Mouse (Mus musculus): ENCODE data around the gene Ccr2.
A peak's percentile ranks its signal among the peaks of the same experiment; 100 is the strongest.
"Not testable (repeated sequence)": the region's sequence is repeated elsewhere in the genome, so short reads cannot be mapped to it uniquely, and the experiment has no call there.

The Ccr2 gene

DNA sequence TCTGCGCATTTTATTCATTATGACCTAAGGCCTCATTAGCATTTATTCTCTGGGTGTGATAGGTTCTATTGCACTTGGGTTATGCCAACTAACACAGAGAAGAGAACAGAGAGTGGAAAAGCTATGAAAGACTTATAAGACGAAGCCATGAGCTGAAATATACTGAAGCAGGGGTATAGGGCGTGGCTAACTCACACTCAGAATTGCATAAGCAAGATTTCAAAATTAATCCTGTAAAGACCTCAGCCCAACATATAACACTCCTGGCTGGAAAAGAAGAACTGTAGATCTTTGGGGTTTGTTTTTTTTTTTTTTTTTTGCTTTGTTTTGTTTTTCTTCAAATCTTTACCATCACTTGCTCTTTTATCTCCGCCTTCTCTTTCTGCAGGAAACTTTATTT lies at the start of gene Ccr2:
Gene Ccr2, plus strand, starts transcription at position 228 of the 400 bp plus-strand sequence.
- no peak for DNase-seq (ENCODE audit: extremely low read depth, low read depth)

DNA sequence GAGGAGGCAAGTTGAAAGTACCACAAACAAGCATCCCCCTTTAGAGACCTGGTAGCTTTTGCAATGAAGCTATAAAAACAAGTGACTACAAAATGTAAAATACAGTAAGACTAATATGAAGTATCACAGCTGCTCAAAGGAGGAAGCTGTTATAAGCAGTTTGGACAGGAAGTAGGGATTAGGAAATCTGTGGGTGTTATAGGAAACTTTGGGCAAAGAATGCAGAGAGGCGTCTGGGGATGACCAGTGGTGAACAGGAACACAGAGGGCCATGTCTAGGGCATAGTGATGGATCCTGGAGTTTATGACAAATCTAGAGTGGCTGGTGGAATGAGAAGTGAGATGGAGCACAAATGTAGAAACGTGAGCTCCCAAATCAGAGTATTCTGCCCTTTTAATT lies 48.2 kb upstream of the Ccr2 start:
- no peak for DNase-seq (ENCODE audit: extremely low read depth, low read depth)

DNA sequence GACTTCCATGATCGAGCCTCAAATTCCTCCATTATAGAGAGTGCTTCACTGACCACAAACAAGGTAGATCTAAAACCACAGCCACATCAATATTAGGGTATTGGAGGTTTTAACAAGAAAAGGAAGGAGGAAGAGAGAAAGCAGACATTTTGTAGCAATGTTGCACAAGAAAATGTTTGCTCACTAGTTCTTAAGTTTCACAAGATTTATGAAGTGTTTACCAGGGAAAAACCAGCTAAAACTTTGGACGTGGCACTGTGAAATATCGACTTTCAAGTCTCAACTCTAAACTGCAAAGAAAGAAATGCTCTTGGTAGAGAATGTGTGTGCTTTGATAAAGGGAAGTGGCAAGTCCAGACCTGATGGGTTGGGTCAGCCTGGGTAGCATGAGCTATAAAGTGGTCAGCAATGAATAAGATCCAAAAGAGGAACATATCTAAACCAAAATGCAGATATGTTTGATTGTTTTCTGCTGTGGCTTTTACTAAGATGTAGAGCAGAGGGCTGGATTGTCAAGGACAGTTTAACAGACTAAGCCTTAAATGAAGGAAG lies 45.5 kb upstream of the Ccr2 start:
- no peak for DNase-seq (ENCODE audit: extremely low read depth, low read depth)

DNA sequence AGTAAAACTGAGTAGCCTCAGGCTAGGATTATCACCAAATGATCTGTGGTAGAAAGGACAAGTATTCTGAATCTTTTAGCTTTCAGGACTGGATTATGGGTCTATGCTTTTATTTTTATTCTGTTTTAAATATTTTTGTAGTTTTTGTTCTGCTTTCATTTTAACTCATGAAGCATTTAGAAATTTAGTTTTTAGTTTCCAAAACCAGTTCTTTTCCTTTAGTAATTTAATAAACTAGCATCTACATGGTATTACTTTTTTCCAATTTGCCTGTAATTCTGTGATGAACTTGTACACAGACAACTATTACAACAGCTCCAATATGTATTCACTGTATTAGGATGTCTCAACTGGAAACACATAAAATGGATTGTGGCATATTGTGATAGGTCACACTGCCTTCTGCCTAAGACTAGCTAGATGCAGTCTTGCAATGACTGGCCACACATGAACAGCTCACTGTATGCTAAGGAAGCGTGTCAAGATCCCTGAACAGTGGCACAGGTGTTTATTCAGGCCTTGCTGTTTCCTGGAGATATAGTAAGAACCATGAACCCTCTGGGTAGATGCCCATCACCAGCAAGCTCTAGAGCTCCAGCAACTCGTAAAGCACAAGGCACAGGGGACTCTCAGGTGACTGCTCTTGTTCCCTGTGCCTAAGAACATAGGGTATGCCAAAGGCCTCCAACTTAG lies 41.9 kb upstream of the Ccr2 start:
- DNase-seq (ENCODE audit: extremely low read depth, low read depth) = no peak

DNA sequence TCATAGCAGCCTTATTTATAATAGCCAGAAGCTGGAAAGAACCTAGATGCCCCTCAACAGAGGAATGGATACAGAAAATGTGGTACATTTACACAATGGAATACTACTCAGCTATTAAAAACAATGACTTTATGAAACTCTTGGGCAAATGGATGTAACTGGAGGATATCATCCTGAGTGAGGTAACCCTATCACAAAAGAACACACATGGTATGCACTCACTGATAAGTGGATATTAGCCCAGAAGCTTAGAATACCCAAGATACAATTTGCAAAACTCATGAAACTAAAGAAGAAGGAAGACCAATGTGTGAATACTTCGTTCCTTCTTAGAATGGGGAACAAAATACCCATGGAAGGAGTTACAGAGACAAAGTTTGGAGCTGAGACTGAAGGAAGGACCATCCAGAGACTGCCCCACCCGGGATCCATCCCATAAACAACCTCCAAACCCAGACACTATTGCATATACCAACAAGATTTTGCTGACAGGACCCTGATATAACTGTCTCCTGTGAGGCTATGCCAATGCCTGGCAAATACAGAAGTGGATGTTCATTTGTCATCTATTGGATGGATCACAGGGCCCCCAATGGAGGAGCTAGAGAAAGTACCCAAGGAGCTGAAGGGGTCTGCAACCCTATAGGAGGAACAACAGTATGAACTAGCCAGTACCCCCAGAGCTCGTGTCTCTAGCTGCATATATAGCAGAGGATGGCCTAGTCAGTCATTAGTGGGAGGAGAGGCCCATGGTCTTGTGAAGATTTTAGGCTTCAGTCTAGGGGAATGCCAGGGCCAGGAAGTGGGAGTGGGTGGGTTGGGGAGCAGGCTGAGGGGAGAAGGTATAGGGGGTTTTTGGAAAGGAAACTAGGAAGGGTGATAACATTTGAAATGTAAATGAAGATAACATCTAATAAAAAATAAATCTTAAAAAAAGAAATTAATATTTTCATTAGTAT lies 40.0 kb upstream of the Ccr2 start:
- not testable (repeated sequence) for DNase-seq (ENCODE audit: extremely low read depth, low read depth)

DNA sequence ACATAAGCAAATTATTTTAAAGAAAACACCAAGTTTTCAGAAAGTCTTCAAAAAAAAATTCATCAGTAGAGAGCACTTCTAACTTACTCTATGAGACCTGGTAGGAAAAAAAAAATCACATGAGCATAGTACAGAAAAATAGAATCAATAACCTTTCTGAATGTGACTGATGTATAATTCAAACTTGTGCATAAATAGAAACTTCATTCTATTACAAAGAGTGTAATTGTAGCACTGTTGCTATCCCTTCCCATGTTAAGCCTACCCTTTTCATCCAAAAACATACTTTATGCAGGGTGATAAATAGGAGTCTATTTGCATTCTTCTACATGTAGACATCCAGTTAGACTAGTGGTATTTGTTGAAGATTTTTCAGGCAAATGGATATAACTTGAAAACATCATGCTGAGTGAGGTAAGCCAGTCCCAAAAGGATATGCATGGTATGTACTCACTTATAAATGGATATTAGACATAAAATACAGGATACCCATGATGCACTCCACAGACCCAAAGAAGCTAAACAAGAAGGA lies 35.1 kb upstream of the Ccr2 start:
- DNase-seq (ENCODE audit: extremely low read depth, low read depth) = no peak

DNA sequence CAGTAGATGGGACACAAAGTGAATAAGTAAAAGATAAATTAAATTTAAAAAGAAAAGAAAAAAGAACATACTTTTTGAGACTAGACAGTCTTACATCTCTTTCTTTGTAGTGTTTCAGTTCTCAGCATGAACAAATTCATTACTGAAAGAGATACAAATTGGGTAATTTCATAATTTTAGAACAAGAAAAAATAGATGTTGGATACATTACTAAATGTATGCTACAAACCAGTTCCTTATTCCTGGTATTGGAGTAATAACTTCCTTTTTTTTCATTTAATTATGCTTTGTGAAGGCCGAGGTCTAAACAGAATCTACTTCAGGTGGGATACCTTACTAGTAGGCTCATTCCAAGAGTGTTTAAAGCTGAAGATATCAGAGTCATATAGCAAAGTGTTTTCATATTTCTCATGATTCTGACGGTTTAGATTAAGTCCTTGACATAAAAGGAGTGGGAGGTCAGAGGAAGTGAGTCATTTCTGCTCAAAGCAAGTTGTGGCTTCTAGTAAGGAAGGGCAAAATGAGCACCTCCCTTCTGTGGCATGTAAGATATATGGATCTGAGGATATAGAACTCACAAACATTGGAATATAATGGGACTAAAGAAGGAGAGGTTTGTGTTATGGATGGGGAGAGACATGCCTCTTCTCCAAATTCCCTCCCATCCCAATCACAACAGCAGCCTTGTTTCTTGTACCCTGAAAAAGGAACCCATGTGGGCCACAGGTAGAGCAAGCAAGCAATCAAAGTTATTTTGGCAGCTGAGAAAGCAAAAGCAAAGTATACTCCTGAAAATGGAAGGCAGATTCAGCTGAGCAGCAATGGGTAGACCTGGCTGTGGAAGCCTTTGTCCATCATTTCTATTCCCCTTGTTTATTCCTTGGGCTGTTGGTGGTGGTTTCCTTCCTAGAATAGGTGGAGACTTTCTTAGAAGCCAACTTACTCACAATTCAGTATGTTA lies 33.4 kb upstream of the Ccr2 start:
- DNase-seq (ENCODE audit: extremely low read depth, low read depth) = peak; percentile 69

DNA sequence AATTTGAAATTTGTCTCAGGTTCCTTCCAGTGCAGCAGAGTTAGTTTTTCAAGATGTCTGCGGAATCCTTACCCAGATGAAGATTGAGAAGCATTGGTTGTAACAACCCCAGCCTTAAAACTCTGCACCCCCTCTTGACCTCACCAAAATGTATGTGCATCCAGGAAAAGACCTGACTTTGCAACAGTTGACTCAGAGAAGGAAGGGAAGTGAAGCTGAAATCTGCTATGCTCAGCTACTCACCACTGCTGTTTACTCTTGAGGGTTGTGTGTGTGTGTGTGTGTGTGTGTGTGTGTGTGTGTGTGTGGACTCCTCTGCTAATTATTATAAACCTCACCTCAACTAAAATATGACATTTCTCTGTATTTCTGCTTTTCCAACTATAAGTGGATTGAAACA lies 30.2 kb upstream of the Ccr2 start:
- no peak for DNase-seq (ENCODE audit: extremely low read depth, low read depth)

DNA sequence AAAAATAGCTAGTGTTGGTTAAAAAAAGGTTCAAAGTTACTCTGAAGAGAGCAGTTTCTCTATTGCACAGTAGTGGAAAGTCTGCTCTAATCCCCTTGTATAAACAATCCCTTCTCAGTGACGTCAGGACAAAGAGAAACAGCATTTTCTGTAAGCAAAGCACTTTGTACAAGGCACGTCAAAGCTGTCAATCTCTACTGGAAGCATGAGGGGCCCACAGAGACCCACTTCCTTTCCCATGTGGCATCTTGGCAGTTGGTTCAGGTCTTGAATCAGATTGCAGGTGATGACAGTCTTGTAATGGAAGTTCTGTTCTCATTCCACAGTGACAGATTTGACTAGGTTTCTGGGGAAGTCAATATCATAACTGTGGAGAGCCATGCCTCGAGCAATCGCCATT lies 21.9 kb upstream of the Ccr2 start:
- DNase-seq (ENCODE audit: extremely low read depth, low read depth) = peak; percentile 44

DNA sequence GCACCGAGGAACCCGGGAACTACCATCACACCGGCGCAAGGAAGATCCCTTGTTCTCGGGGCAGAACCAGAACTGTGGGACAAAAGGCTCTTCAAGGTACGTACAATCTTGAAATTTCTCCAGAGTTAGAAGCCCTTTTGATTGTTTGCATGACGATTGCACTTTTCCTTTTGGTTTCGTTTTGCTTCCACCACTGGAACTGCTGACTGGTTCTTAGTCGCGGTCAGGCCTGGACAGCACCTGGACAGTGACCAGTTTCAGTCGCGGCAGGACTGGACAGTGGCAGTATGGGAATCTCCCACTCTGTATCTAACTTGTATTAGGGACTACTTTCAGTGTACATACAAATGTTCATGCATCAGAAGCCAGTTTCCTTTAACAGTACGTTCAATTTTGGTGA lies 21.3 kb upstream of the Ccr2 start:
- DNase-seq (ENCODE audit: extremely low read depth, low read depth) = not testable (repeated sequence)

DNA sequence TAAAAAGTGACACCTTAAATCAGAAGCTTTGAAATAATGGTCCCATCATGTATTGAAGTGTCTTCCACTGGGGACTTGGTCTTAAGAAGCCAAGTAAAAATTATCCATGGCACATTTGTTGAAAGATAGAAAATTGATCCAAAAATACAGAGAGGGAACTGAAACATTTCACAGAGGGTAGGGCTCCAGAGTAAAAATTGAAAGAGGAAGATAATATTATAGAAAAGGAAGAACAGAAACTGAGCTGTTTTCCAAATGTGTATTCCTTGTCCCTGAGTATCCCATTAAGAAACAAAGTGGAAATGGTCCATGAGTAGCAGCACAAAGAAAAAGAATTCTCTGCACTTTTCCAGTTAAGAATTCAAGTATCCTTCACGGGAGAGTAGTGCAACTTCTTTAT lies 11.3 kb upstream of the Ccr2 start:
- DNase-seq (ENCODE audit: extremely low read depth, low read depth) = no peak

DNA sequence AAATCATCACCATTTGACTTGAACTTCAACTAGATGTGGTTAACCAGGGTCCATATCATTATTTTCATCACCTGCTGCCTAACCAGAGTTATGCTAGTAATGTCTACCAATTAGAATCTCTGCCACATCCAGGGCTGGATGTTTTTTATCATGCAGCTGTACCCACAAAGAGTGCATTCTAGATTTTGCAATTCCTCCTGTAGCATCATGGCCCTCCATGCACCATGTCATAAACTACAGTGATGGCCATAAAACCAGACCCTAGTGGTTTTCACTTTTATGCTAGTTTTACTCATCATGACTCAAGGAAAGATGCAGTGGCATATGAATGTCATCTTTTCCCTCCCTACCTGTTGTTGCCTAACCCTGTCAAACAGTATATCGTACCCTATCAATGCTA lies 2.6 kb upstream of the Ccr2 start:
- no peak for DNase-seq (ENCODE audit: extremely low read depth, low read depth)

DNA sequence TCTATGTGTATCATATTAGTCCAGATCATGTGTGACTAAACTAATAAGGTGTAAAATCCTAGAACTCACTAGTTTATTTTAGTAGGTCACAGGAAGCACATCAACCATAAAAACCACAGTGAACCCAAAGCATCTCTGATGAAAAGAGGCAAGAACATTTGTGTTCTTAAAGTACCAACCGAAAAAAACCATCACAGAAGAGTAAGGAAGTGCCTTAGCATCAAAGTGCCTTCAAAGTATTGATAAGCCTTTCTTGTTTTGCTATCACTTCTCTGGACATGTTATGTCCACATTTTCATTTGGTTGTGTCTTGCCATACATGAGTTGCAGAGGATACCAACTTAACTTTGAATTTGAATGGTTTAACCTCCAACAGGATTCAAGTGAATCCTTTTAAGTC lies 1.4 kb upstream of the Ccr2 start:
- DNase-seq (ENCODE audit: extremely low read depth, low read depth) = no peak

DNA sequence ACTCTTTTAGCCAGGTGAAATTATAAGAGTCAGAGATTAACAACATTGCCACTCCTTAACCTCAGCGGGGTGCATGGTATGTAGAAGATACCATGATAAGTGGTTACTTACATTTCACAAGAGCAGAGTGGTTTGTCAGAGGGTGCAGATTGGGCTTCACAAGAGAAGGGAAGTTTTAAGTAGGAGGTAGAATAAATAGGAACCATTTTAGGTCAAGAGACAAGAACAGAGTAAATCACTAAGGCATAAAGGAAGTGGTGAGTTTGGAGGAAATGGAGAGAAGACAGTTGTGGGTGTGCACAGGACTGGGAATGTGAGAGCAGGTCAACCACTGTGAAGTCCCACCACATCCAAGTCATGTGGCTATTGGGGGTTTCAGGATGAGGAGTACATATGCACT lies 1.4 kb downstream of the Ccr2 start:
- no peak for DNase-seq (ENCODE audit: extremely low read depth, low read depth)

DNA sequence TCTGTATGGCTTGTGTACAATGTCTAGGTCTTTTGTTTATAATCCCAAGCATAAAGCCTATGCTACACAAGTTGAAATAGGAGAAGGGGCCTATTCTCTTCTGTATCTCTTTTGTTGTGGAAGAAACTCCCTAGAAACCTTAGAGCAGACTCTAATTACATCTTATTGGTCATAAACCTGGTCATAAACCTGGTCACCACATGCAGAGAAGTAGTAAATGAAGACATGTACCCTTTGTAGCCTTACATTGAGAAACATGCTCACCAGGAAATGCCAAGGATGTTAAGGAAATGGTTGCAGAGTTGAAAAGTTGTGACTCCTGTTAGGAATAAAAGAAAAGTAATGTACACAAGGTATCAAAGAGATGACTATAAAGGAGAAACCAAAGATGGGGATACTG lies 3.4 kb downstream of the Ccr2 start:
- DNase-seq (ENCODE audit: extremely low read depth, low read depth) = no peak

DNA sequence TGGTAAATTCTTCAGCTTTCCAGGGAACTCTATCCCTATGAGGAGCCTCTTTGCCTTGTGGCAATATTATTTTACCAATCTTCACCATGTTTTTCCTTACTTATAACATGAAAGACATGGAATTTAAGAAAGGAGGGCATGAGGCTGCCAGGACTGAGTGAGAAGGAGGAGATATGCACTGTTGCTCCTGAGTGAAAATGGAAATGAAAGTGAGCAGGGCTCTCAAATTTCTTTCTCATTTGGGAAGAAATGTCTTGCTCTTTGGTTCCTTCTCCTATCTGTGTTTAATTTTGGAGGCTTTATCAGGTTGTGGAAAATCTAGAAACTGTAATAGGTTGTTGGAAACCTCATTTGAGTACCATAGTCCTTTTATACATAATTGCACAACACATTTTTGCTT lies 5.5 kb downstream of the Ccr2 start:
- DNase-seq (ENCODE audit: extremely low read depth, low read depth) = no peak

DNA sequence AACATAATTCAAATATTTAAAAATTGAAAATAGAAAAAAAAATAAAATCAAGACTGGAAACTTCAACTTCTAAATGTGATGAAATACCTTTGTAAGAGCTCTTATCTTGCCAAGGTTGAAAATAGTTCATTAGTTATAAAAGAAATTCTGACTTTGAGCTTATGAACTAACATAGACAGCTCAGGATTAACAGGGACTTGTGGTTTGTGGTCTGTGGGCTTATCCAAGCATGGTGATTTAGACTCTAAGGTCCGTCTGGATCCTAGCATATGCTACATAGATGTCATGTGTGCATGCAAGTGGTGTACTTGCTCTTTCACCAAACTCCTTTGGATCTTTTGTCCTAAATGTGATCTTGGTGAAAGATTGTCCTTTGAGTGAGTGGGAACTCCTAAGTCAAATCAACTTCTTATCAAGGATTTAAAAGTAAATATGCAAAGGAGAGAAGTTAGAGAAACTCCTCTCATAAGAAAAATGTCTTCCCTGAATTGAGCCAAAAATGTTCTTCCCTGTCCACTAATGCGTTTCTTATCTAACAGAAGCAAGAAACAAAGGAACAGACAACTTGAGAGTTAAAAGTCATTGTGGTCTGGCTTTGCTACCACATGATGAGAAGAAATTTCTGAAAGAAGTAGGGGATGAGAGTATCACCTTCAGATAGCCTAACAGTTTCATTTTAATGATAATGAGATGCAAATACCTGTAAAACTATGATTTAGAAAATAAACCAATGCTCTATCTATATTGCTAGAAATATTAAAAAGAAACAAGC lies 6.8 kb downstream of the Ccr2 start:
- peak; percentile 41 for DNase-seq (ENCODE audit: extremely low read depth, low read depth)

DNA sequence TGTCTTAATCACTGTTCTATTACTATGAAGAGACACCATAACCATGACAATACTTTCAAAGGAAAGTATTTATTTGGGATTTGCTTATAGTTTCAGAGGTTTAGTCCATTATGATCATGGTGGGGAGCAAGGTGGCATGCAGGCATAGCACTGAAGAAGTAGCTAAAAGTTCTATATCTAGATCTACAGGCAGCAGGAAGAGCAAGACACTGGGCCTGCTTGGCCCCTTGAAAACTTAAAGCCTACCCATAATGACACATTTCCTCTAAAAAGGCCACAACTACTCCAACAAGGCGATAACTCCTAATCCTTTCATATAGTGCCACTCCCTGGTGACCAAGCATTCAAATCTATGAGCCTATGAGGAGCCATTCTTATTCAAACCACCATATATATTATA lies 10.2 kb downstream of the Ccr2 start:
- DNase-seq (ENCODE audit: extremely low read depth, low read depth) = peak; percentile 39

DNA sequence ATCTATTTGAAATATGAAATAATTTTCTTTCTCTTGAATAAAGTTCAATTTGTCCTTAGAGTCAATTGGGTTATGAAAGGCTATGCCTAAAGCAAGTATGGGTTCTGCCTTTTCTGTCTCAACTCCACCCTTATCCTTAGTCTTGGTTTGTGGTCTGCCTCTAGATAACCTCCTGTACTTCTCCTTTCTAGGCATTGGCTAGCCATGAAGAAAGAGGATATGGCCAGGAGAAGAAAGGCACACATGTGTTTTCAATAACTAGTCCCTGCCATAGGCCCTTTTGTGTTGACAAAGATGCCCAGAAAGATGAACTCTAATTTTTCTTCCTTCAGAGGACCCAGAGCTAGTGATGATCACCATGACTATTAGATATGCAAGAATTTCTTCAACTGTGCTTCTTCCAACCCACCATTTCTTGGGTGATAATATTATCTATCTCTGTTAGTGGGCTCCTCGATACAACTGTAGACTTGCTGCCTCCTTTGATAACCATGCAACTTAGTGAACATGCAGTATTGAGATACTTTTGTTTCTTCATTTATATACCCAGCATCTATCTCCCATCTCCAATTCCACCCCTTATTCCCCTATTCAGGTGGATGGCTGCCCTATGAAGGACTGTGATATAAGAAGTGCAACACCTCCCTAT lies 11.0 kb downstream of the Ccr2 start:
- DNase-seq (ENCODE audit: extremely low read depth, low read depth) = peak; percentile 91

DNA sequence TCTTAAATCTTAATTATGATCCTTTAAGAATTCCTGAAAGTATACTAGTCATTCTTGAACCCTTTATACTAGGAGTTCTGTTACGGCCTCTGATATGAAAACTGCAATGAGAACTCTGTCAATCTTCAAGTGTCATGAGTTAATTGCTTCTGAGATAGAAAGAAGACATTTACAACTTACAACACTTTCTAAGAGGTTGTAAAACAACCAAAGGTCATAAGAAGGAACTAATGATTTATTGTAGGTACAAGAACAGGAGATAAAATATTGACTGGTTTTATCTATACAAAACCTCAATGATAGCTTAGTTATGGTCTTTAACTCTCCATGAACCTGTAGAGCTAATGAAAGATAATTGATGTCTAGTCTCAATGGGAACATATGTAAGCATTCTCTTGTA lies 12.0 kb downstream of the Ccr2 start:
- no peak for DNase-seq (ENCODE audit: extremely low read depth, low read depth)

All from MEL-GATA-1-ER (cell line).